Mouse (Mus musculus) C2C12 (cell line): ENCODE data around the gene Slc6a2. TPM values are rescaled to one million over a fixed set of nuclear protein-coding genes. Genes with fewer than 3 reads are reported as not detected.

Experiments used
- H3K27me3 ChIP-seq: one replicate; pipeline ENCODE4 v1.6.1; 2011; ENCODE audit not compliant: control insufficient read depth, insufficient read depth, insufficient read length
- H3K36me3 ChIP-seq: one replicate; pipeline ENCODE4 v1.6.1; 2011; ENCODE audit not compliant: control insufficient read depth, insufficient read depth
- H3K4me3 ChIP-seq: one replicate; pipeline ENCODE4 v1.5.1; 2011; ENCODE audit warnings: mild to moderate bottlenecking, control low read depth; ENCODE audit not compliant: poor library complexity, insufficient read depth, severe bottlenecking
- H3K79me2 ChIP-seq: one replicate; pipeline ENCODE4 v1.6.1; 2011; ENCODE audit not compliant: control insufficient read depth, insufficient read depth
- H3K79me3 ChIP-seq: one replicate; pipeline ENCODE4 v1.6.1; 2011; ENCODE audit warnings: low read depth, control low read depth
- H3ac ChIP-seq: one replicate; pipeline ENCODE3; 2011; ENCODE audit warnings: low read depth; ENCODE audit not compliant: control insufficient read depth, insufficient read length
- CEBPB ChIP-seq: IDR thresholded peaks from one replicate; pipeline ENCODE4 v1.6.1; 2011; ENCODE audit warnings: low read depth, mild to moderate bottlenecking, control low read depth, moderate library complexity
- CTCF ChIP-seq: IDR thresholded peaks from one replicate; pipeline ENCODE4 v1.5.1; 2011; ENCODE audit not compliant: control insufficient read depth, insufficient read depth, insufficient read length
- FOSL1 ChIP-seq: IDR thresholded peaks from one replicate; pipeline ENCODE4 v1.8.0; 2011; ENCODE audit warnings: mild to moderate bottlenecking, low read length; ENCODE audit not compliant: poor library complexity, insufficient read depth, severe bottlenecking
- MAX ChIP-seq: IDR thresholded peaks from one replicate; pipeline ENCODE4 v1.6.1; 2011; ENCODE audit warnings: mild to moderate bottlenecking, control low read depth
- MYOD1 ChIP-seq: IDR thresholded peaks from one replicate; pipeline ENCODE4 v1.6.1; 2011; ENCODE audit warnings: low read depth; ENCODE audit not compliant: control insufficient read depth, insufficient read length
- MYOG ChIP-seq: IDR thresholded peaks from one replicate; pipeline ENCODE4 v1.6.1; 2011; ENCODE audit not compliant: control insufficient read depth, insufficient read length; ENCODE audit errors: extremely low read depth
- USF1 ChIP-seq: IDR thresholded peaks from one replicate; pipeline ENCODE4 v1.6.1; 2011; ENCODE audit warnings: low read depth, mild to moderate bottlenecking, control low read depth, moderate library complexity
- long read RNA-seq, 2 experiments: library from polyadenylated mRNA; unstranded; transcript quantifications; one replicate each; pipeline ENCODE4 v2.0.0; 2019 to 2020
- polyA plus RNA-seq: library from polyadenylated mRNA; unstranded; fragments of >200 nt; fragmentation: generic; extraction: Trizol; gene quantifications from one replicate; pipeline ENCODE4 v1.2.1, GENCODE M21; 2012; ENCODE audit warnings: missing spikeins

The Slc6a2 gene
- polyA plus RNA-seq: not detected
- long read RNA-seq, experiment 1: 0 reads
- long read RNA-seq, experiment 2: 0 reads

GRCm38 (mm10) chr8:92959779-92960178 lies at the start of gene Slc6a2:
Gene Slc6a2 (plus strand): TSS chr8:92960079.
- no peak for TF ChIP-seq MYOG
- no peak for TF ChIP-seq USF1
- no peak for TF ChIP-seq CTCF
- no peak for TF ChIP-seq MAX
- no peak for TF ChIP-seq FOSL1
- no peak within 1 kb of the TSS for H3K4me3 ChIP-seq
- no peaks in the 10 kb centered on the region for H3K36me3 ChIP-seq
- no peaks in the 10 kb centered on the region for H3K79me3 ChIP-seq
- H3K27me3 ChIP-seq: peaks cover 11% of the 10 kb centered on the region
- no peaks in the 10 kb centered on the region for H3K79me2 ChIP-seq
- H3ac ChIP-seq: no peak within 1 kb of the TSS

- Histone ChIP-seq H3K27me3 (no peaks in the 10 kb centered on the region), H3K4me3 (no peak overlapping the region), H3K79me3 (no peaks in the 10 kb centered on the region), H3ac (no peak overlapping the region), H3K36me3 (no peaks in the 10 kb centered on the region), H3K79me2 (no peaks in the 10 kb centered on the region)
- TF ChIP-seq MYOG: no peak
- no peak for TF ChIP-seq MYOD1
- TF ChIP-seq CTCF: no peak
- no peak for TF ChIP-seq FOSL1
- TF ChIP-seq MAX: no peak
- no peak for TF ChIP-seq USF1
- no peak for TF ChIP-seq CEBPB
These were observed 48.4 kb upstream of the Slc6a2 start for GRCm38 (mm10) chr8:92911477-92911876.

- Histone ChIP-seq H3K4me3 (no peak overlapping the region), H3ac (no peak overlapping the region), H3K79me3 (no peaks in the 10 kb centered on the region), H3K79me2 (no peaks in the 10 kb centered on the region), H3K27me3 (no peaks in the 10 kb centered on the region), H3K36me3 (no peaks in the 10 kb centered on the region)
- TF ChIP-seq FOSL1: no peak
- TF ChIP-seq USF1: no peak
- no peak for TF ChIP-seq CEBPB
- no peak for TF ChIP-seq MAX
- TF ChIP-seq MYOD1: no peak
These were observed 46.5 kb upstream of the Slc6a2 start for GRCm38 (mm10) chr8:92913396-92913795.

- no peak overlapping the region for H3ac ChIP-seq
- H3K79me2 ChIP-seq: no peaks in the 10 kb centered on the region
- H3K36me3 ChIP-seq: no peaks in the 10 kb centered on the region
- no peaks in the 10 kb centered on the region for H3K79me3 ChIP-seq
- no peak overlapping the region for H3K4me3 ChIP-seq
- TF ChIP-seq FOSL1 (no peak), MYOG (no peak), MAX (no peak), CEBPB (no peak), USF1 (no peak), MYOD1 (no peak), CTCF (no peak)
- H3K27me3 ChIP-seq: no peaks in the 10 kb centered on the region
These were observed 43.8 kb upstream of the Slc6a2 start for GRCm38 (mm10) chr8:92916082-92916481.

GRCm38 (mm10) chr8:92921768-92922167 lies 38.1 kb upstream of the Slc6a2 start:
- no peak overlapping the region for H3K4me3 ChIP-seq
- H3K27me3 ChIP-seq: no peaks in the 10 kb centered on the region
- TF ChIP-seq MYOD1 (no peak), CTCF (no peak), USF1 (no peak), CEBPB (no peak), MAX (no peak)
- H3K79me3 ChIP-seq: no peaks in the 10 kb centered on the region
- no peaks in the 10 kb centered on the region for H3K36me3 ChIP-seq
- no peak overlapping the region for H3ac ChIP-seq
- no peaks in the 10 kb centered on the region for H3K79me2 ChIP-seq

GRCm38 (mm10) chr8:92928986-92929385 lies 30.9 kb upstream of the Slc6a2 start:
- Histone ChIP-seq H3K36me3 (no peaks in the 10 kb centered on the region), H3K27me3 (no peaks in the 10 kb centered on the region), H3K4me3 (no peak overlapping the region), H3ac (no peak overlapping the region), H3K79me3 (no peaks in the 10 kb centered on the region), H3K79me2 (no peaks in the 10 kb centered on the region)
- TF ChIP-seq FOSL1: no peak
- TF ChIP-seq CTCF: no peak
- TF ChIP-seq MYOD1: no peak
- TF ChIP-seq MAX: no peak
- TF ChIP-seq CEBPB: no peak
- no peak for TF ChIP-seq USF1
- TF ChIP-seq MYOG: no peak
